Mouse (Mus musculus) mouse embryonic stem cell (cell line): Measurements from ENCODE around the gene Zcchc9.

Source experiments
- in situ Hi-C, 2 experiments: fragments of 300-500 bp; cut with MboI; formaldehyde crosslinking; loops; 1 replicate in 1 of 2; 3 replicates in 1 of 2; pipeline ENCODE4 v1.14.3; 2019 to 2020; ENCODE audit warnings: low sequenced_read_pairs in 2 of 2, low pct_unique_long_range_greater_than_20kb in 1 of 2, mixed read lengths in 1 of 2; ENCODE audit not compliant: unreplicated experiment in 1 of 2

The Zcchc9 gene

DNA sequence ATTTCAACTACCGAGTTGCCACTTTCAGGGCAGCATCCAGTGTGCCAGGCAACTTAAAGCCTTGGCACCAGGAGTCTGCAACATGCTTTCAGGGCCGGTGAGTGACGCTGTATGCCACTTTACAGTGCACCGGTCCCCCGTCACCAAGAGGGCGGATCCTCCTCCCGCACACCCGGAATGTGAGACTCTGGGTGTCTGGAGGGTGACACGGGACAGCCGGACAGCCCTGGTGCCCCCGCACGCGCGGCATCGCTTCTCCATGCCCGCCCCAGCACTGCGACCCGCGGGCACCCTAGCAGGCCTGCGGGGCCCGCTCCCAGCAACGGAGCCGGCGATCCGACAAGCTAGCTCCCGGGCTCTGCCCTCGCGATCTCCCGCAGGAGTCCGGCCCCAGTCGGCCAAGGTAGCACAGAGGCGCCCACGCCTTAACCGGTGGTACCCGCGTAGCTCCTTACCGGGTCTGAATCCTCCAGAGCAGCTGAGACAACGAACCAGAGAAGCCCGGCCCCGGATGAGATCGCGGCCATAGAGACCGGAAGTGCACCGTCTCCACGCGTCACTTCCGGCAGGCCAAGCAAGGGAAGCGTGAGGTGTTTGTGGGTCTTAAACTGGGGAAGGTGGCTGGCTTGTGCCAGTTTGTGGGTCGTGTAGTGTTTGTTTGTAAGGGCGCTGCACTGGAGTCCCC lies at the start of gene Zcchc9:
Zcchc9 (minus strand) TSS at position 551 of the 685 bp plus-strand sequence.
- in situ Hi-C loops, result no loop called here

DNA sequence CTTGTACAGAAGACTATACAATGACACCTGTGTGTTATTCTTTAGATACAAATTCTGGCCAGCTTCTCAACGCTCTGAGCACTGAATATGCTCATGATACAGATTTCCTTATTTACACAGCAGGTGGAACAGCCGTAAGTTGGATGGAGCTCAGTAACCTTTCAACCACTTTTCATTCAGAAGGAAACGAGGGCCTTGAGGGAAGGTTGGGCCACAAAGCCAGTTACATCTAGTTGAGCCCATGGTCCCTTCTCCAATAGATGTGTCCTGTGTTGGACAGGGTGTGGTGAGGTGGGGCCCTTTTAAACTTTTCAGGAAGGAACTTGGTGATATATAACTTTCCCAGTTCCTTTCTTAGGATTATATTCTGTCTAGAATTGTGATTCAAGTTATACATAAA lies 46.9 kb upstream of the Zcchc9 start:
- in situ Hi-C loops, result no loop called here

DNA sequence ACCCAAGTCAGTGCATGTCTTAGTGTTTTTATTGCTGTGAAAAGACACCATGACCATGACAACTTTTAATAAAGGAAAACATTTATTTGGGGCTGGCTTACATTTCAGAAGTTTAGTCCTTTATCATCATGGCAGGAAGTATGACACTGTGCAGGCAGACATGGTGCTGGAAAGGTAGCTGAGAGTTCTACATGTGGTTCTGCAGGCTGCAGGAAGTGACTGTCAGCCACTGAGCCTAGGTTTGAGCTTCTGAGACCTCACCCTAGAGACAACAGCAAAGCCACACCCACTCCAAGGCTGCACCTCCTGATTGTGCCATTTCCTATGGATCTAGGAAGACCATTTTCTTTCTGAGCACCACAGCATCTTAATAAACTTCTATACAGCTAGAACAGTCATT lies 20.4 kb upstream of the Zcchc9 start:
- in situ Hi-C loops, result no loop called here

DNA sequence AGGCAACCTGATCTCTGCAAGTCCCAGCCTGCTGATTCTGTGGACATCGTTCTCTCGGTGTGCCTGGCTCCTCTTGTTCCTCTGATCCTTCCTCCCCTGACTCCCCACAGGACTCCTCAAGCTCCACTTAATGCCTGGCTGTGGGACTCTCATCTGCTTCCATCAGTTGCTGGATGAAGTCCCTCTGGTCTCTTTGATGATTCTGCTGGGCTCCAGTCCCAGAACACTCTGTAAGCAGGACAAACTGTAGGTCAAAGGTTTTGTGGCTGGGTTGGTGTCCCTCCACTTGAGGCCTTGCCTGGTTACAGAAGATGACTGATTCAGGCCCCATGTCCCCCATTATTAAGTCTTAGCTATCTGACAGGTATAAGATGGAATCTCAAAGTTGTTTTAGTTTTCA lies 18.6 kb upstream of the Zcchc9 start:
- in situ Hi-C loops, result no loop called here

DNA sequence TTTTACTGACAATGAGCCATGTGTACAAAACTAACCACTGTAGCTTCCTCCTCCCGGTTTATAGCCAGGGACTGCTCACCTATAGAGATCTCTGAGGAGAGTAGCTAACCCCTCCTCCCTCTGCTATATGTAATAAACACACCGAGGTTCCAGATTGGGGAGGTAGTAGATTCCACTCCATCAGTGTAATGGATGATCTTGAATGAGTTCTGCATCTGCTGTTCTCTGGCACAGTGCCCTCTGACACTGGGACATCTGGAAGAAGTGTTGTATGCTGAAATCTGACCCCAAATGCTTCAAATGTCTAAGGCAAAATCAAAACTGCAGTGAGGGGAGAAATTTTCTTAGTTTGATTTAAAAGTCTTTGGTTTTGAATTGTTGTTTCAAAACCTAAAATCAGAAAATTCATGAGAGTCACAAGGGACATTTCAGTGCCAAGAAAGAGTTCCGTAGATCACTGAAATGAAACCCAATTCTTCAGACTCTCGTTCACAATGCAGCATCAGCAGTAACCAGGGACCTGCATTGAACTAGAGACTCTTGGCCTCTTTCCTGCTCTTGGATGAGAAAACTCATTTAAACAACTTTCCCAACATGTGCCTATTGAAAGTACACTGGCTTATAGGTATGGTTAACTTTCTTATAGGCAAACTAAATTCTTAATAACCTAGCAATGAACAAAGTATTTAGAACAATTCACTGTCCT lies 17.5 kb upstream of the Zcchc9 start:
- in situ Hi-C loops, result no loop called here

DNA sequence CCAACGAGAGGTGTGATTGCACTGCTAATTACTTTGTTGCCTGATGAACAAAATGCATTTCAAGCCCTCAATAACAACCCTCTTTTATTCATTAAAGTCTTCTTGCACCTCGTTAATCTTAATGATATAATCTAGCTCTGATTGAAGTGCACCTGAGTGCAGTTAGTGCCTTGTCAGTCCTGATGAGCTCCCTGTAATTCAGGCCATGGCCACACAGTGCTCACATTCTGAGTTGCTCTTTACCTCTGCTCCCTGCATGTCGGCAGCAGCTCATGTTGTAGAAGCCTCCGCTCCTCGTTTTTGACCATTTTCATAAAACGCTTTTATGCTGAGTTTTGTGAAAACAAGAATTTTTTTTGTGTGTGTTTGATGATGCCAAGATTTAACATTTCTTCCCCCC lies 16.2 kb upstream of the Zcchc9 start:
- in situ Hi-C loops, result no loop called here

DNA sequence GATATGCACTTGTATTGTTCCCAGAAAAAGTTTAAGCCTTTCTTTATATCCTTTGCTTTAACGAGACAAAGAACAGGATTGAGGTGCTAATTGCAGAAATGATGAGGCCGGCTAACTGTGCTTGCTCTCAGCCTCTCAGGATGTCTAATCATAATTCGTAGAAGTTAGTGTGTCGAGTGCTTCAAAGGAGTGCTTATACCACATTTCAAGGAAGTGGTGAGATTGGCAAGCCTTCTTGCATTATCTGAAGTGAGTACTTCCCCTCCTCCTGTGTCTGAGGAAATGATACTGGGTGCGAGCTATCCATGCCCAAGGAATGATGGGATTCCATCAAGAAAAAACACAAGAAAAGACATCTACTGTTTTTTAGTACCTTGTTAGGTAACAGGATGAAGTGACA lies 7.2 kb upstream of the Zcchc9 start:
- in situ Hi-C loops, result no loop called here

DNA sequence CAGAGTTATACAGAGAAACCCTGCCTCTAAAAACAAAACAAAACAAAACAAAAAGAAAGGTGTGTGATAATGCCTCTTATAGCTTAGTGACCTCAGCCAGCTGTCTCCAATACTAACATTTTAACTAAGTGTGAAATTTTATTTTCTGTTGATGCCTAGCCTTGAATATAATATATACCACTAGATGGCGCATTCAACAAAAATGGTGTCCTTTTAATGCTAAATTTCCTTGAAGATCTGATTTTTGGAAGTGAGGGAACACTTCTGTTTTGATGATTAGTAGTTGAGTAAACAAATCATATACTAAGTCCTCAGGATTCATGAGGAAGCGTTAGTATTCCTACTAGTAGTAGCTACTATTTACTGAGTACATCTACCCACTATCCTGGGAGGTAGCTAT lies 2.0 kb upstream of the Zcchc9 start:
- in situ Hi-C loops, result no loop called here

DNA sequence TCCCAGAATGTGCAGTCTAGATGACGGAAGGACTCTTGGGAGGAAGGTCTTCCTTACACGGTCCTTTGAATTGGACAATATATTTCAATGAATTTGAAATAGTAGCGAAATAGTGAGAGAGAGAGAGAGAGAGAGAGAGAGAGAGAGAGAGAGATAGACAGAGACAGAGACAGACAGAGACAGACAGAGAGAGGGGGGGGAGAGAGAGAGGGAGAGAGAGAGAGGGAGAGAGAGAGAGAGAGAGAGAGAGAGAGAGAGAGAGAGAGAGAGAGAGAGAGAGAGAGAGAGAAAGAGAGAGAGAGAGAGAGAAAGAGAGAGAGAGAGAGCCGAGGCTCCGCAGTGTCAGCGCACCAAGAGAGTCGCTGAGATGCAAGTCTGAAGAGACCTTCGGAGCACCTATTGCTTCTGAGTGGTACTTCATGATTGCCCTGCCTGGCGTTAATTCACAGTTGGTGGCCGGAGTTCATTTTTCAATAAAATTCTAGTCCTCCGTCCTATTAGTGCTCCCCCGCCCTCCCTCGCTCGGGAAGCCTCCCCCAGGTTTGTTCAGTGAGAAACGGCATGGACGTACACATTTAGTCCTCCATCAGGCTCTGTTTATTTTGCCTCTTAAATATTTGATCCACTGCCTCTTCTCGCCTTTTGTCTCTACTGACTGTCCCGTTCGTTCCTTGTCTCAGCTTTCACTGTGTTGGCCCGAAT lies 520 bp upstream of the Zcchc9 start:
- in situ Hi-C loops, result no loop called here

DNA sequence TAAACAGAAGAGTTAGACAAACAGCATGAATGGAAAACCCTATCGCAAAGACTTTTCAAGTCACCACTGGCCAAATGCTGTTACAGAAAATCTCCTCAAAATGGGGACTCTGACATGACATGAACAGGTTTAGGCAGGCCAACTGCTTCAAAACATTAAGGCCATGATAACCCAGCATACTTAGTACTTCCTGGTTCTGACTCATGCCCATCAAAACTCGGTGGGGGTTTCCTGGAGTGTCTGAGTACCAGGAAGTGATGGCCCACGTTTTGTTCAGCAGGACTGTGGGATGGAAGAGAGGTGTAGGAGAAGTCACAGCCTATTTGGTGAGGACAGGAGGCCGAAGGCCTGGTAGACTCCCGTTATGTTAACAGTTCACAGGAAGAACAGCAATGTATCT lies 5.8 kb downstream of the Zcchc9 start:
- in situ Hi-C loops, result no loop called here

DNA sequence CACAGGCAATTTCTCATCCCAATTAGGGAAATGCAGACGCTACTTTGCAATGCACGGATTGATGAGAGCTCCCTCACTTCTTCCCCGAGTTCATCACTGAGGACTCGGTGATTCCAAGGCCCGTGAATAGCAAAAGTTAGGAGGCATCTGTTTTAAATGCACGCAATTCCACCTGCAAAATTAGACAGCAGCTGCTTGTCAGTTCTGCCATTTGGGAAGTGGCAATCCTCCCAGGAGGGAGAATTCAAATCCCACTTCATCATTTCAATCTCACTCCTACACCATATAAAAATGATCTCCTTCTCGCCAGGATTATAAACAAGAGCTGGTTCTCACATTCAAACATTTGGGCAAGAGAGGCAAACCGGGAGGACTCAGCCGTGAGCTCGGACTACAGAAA lies 10.1 kb downstream of the Zcchc9 start:
- in situ Hi-C loops, result no loop called here

DNA sequence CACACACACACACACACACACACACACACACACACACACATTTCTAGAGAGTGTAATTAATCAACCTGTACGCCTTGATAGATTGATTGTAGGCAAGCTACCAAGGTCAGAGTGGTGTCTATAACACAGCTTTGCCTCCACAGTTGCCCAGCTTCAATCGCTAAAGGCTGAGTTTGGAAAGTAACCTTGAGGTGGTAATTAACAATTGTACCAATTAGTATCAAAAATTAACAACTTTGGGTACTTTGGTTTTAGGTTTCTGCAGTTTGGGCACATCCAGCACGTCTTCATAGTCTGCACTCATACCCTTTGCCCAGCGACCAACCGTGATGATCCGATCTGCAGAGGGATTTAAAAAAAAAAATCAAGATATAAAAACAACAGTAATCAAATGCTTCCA lies 10.6 kb downstream of the Zcchc9 start:
- in situ Hi-C loops, result no loop called here

DNA sequence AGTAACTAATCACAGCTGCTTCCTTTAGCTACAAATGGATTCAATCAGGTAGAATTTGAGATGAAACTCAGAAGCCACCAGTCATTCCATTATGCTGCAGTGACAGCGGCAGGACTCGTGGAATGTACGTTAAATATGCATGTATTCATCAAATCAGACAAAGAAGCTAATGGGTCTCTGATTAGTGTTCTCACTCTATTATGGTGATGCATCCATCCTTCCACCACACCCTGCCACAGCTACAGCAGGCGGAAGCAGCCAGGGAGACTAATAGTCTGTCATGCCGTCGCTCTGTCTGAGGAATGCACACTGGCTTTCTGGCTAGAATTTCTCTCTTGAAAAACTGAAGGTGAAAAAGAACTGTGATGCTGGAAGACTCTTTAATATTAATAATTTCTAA lies 11.5 kb downstream of the Zcchc9 start:
- in situ Hi-C loops, result no loop called here

DNA sequence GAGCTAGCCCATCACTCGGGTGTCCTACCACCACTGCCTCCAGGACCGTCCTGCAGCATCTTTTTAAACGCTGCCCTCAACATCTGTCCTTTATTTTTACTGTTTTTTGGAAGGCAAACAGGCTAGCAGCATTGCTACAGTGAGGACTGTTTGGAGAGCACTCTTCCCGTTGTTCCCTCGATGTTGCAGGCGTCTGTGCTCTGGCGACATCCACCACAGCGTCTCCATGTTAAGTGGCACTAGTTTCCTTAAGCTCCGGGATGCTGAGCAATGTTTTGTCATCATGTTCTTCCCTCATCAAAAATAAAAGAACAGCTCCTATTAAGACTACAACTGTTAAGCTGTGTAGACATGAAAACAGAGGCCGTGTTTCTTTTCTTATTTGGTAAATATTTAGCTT lies 11.9 kb downstream of the Zcchc9 start:
- in situ Hi-C loops, result no loop called here

DNA sequence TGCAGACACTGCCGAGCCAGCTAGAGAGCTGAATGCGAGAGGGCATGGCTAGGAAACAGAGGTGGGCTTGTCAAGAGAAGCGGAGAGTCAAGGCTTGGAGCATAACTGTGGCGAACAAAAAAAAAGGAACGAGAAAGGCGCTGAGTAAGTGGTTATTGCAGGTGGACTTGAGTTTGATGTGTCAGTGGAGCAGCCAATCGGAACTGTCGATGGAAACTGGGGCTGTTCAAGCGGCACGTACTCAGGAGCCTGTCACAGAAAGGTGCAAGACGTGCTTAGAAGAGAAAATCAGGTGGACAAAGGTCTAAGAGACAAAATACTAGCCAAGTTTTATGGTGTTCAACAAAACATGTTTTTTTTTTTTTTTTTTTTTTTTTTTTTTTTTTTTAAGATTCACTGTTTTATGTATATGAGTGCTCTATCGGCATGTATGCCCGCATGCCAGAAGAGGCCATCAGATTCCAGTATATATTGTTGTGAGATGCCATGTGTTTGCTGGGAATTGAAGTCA lies 12.5 kb downstream of the Zcchc9 start:
- in situ Hi-C loops, result no loop called here

DNA sequence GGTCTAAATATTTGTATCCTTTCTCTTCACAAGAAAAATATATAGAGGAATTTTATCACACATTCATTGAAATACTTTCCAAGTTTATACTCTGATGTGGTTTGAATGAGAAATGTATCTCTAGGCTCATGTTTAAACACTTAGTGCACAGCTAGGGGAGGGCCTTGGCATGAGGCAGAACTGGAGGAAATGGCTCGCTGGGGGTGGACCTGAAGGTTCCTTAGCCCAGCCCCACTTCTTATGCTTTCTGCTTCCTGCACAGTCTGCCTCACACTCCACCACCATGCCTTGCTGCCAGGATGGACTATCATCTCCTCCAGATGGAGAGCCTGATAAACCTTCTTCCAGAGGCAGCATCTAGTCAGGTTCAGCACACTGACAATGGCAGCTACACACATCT lies 15.5 kb downstream of the Zcchc9 start:
- in situ Hi-C loops, result no loop called here

DNA sequence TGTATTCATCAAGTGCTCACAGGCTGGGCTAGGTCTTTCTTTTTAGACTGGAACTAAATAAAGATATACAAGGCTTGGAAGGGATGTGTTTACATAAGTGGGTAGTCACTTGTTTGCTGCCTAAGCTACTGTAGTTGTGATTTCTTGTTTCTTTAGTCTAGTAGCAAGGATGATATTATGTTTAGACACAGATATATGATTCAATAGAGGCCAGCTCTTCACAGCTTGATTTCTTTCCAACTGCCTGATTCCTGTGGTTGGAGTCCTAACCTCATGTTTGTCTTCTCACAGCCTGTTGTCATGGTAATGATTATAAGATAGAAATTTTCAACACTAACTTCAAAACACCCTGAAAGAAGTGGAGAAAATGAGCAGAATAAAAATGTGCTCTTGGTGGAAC lies 27.6 kb downstream of the Zcchc9 start:
- in situ Hi-C loops, result no loop called here

DNA sequence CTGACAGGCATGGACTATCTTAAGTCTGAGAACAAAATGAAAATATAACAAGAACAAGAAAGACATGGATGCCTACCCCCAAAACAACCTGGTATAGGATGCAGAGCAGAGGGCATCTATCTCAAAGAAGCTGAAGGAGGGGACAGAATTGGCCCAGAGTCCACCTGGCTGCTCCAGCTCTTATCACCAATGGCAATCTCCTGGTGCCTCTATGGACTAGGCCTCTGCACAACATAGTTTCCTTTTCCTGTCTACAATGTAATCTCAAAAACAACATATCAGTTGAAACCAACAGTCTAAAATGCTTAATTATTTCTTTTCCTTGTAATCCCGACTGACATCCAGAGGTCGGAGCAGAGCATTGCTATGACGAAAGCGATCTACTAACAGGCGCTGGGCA lies 29.4 kb downstream of the Zcchc9 start:
- in situ Hi-C loops, result no loop called here
